Mouse (Mus musculus) R1 (cell line): ENCODE results near the gene Taar6.

Experiments
- DNase-seq: peaks from one replicate; pipeline ENCODE4 v3.0.0-alpha.2; 2018; ENCODE audit warnings: low read depth, low spot score

The Taar6 gene

DNA sequence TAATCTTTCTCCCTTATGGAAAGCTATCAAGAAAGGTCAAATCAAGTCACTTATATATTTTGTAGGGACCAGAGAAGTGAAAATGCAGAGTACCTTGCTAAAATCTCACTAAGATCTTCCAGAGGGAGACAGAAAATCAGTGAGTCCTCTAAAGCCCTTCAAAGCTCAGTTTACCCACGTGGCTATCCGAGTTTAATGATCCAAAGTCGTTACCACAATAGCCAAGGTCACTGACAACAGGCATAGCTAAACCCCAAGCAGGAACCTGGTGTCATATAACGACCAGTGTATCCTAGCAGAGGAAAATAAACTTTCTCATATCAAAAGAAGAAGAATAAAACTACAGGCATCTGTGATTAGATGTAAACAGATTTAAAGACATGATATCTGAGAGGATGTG lies 47.8 kb downstream of the Taar6 start:
- DNase-seq: peak; percentile 40
